Mouse (Mus musculus) MEL (cell line): ENCODE results near the gene Gfpt2.

Experiments used
- CTCF ChIP-seq, 3 experiments: IDR thresholded peaks in 2 of 3; conservative IDR thresholded peaks in 1 of 3; 2 replicates each; pipeline ENCODE4 v1.5.1; 2011 to 2012; ENCODE audit warnings: low read length in 3 of 3, low read depth in 2 of 3, mild to moderate bottlenecking in 2 of 3, improper control_type of control experiment in 1 of 3, inconsistent platforms in 1 of 3, mixed read lengths in 1 of 3, moderate library complexity in 1 of 3; ENCODE audit not compliant: control insufficient read depth in 1 of 3, insufficient read depth in 1 of 3, poor library complexity in 1 of 3, severe bottlenecking in 1 of 3
- E2F4 ChIP-seq: IDR thresholded peaks from 2 replicates; pipeline ENCODE4 v1.6.1; 2011; ENCODE audit warnings: low read depth, low read length, improper control_type of control experiment, borderline replicate concordance
- EP300 ChIP-seq, 2 experiments: IDR thresholded peaks; 2 replicates each; pipeline ENCODE4 v1.6.1; 2011; ENCODE audit warnings: improper control_type of control experiment in 2 of 2, low read length in 2 of 2, low read depth in 1 of 2, mild to moderate bottlenecking in 1 of 2
- MAFK ChIP-seq: IDR thresholded peaks from 2 replicates; pipeline ENCODE4 v1.6.1; 2011; ENCODE audit warnings: low read depth, mild to moderate bottlenecking, low read length, improper control_type of control experiment, borderline replicate concordance
- MYC ChIP-seq: IDR thresholded peaks from 2 replicates; pipeline ENCODE4 v1.6.1; 2011; ENCODE audit warnings: low read depth, mild to moderate bottlenecking, low read length, improper control_type of control experiment, moderate library complexity
- POLR2A ChIP-seq, 2 experiments: IDR thresholded peaks; 2 replicates each; pipeline ENCODE4 v1.6.1; 2011 to 2012; ENCODE audit warnings: low read length in 2 of 2, mild to moderate bottlenecking in 2 of 2, control low read depth in 1 of 2, improper control_type of control experiment in 1 of 2, low read depth in 1 of 2, moderate library complexity in 1 of 2; ENCODE audit not compliant: control insufficient read depth in 1 of 2, insufficient read depth in 1 of 2, poor library complexity in 1 of 2
- POLR2AphosphoS5 ChIP-seq: IDR thresholded peaks from 2 replicates; pipeline ENCODE4 v1.6.1; 2012; ENCODE audit warnings: low read depth, borderline replicate concordance, mild to moderate bottlenecking, inconsistent platforms, low read length, moderate library complexity, mixed read lengths
- RAD21 ChIP-seq: IDR thresholded peaks from 2 replicates; pipeline ENCODE4 v1.6.1; 2011; ENCODE audit warnings: mild to moderate bottlenecking, low read depth, low read length, improper control_type of control experiment
- TAL1 ChIP-seq: IDR thresholded peaks from 2 replicates; pipeline ENCODE4 v1.6.1; 2012; ENCODE audit warnings: mild to moderate bottlenecking, inconsistent platforms, low read length, moderate library complexity, mixed read lengths
- ZKSCAN1 ChIP-seq: IDR thresholded peaks from 2 replicates; pipeline ENCODE4 v1.6.1; 2012; ENCODE audit warnings: low read depth, mild to moderate bottlenecking, inconsistent platforms, low read length, improper control_type of control experiment, moderate library complexity

DNA sequence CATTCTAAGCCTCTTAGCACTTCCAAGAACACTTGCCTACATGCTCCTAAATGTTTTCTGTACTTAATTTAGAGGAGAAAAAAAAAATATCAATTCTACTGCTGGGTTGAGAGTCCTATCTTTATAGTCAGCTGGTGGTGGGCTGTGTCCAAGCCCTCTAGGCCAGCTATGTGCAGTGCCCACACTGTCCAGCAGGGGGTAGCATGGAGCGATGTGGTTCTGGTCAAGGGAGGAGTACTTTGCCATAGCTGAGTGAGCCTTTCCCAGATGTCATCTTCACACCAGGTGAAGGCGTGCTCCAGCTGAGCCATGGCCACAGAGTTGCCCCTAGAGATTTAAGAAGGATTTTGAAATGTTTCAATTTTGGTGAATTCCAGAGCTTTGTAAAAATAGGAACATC is 30.9 kb downstream of the Gfpt2 start:
- TF ChIP-seq CTCF (IDR thresholded peaks at IDR 0.05 in 2 of 3, conservative IDR thresholded peaks at IDR 0.05 in 1 of 3; ENCODE audit: control insufficient read depth in 1 of 3, insufficient read depth in 1 of 3, low read depth in 2 of 3, low read length in 3 of 3, poor library complexity in 1 of 3, severe bottlenecking in 1 of 3) (peak; percentile 92 to 98 (median 95)), MYC (no peak), MAFK (no peak), RAD21 (peak; percentile 54), E2F4 (no peak), ZKSCAN1 (no peak), POLR2A (IDR thresholded peaks at IDR 0.05; ENCODE audit: control insufficient read depth in 1 of 2, insufficient read depth in 1 of 2, low read depth in 1 of 2, low read length in 2 of 2, poor library complexity in 1 of 2) (no peak), EP300 (IDR thresholded peaks at IDR 0.05; ENCODE audit: low read depth in 1 of 2, low read length in 2 of 2) (no peak), TAL1 (no peak), POLR2AphosphoS5 (no peak)
